Mouse (Mus musculus): Measurements from ENCODE around the gene 5330417C22Rik.
A peak's percentile ranks its signal among the peaks of the same experiment; 100 is the strongest.

Gene 5330417C22Rik

DNA sequence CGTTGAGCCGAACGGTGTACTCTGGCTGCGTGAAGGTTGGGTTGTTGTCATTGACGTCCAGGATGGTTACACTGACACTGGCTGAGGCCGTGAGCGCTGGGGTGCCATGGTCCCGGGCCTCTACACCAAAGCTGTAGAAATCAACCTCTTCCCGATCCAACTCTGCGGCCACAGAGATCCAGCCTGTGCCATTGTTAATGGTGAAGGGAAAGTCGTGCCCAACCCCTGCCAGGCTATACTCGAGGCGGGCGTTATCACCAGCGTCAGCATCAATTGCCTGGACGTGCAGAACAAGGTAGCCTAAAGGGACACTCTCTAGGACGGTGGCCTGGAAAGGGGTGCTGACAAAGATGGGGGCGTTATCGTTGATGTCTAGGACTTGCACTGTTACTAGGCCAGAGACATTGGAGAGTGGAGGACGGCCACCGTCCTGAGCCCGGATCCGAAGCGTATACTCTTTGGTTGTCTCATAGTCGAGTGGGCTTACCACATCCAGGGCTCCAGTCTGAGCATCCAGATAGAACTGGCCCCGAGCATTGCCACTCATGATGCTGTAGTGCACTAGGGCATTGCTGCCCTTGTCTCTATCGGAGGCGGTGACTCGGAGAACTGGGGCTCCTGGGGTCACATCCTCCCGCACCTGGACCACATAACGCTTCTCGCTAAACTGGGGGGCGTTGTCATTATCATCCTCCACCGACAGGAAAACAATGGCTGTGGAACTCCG, 122.5 kb downstream of the 5330417C22Rik start:
- no peak for DNase-seq (ENCODE audit: low spot score in 2 of 2)

DNA sequence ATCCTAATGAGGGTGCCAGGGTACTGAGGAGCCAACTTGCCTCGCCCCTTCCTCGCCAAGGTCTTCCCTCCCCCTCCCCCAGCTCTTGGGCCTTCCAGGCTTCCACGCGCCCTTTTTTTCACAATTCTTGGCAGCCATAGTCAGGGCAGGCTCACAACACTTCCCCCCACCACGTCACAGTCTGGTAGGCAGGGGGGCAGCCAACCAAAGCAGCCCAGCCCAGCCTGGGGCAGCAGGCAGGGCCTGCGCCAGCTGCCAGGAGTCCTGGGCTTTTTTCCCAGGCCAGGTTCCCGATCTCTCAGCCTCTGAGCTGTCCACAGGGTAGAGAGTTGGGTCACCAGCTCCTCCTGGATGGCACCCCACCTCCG, 124.6 kb downstream of the 5330417C22Rik start:
- peak in 1 of 2 experiments; percentile 22 for DNase-seq (ENCODE audit: low spot score in 2 of 2)

DNA sequence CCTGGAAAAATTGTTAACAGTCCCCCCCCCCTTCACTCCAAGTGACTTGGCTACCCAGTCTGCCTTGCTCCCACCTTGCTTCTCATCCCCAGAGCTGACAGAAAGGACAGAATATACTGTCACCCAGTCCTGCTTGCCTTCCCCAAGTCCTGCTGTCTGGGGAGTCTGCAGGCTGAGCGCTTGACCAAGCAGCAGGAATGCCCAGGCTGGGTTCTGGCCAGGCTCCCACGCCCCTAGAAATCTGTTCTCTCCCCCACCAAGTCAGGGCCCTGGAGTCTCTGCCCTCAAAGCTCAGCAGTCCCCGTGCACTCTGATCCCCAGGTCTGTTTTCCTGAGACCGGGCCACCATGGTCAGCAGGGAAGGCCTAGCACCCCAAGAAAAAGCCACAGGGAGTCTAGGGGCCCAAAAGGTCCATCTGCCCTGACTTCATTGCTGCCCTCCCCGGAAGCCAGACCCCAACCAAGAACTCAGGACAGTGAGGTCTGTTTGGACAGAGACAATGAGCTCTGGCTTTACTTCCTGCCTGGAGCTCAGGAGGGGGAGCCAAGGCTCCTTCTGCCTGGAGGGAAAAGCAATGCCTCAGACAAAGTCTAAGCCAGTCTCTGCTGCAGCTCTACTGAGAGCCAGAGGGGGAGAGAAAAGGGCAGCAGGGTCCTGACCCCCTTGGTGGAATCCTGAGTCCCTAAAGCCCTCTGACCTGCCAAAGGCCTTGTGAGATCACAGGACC, 125.1 kb downstream of the 5330417C22Rik start:
- DNase-seq (ENCODE audit: low spot score in 2 of 2): no peak

DNA sequence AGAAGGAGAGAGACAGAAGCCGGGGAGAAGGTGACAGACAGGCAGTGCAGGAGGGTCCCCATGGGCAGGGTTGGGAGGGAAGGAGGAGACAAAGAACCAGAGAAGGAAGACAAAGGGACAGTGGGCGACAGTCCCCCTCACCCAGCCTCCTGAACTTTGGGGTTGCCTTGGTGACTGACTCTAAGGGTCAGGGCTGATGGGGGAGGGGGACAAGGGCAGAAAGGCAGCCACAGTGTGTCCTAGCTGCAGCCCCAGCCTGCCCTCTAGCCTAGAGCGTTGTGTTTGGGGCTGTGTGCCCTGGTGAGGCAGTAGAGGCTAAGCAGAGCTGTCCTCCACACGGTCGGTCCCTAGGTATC, 126.0 kb downstream of the 5330417C22Rik start:
- DNase-seq (ENCODE audit: low spot score in 2 of 2): no peak

DNA sequence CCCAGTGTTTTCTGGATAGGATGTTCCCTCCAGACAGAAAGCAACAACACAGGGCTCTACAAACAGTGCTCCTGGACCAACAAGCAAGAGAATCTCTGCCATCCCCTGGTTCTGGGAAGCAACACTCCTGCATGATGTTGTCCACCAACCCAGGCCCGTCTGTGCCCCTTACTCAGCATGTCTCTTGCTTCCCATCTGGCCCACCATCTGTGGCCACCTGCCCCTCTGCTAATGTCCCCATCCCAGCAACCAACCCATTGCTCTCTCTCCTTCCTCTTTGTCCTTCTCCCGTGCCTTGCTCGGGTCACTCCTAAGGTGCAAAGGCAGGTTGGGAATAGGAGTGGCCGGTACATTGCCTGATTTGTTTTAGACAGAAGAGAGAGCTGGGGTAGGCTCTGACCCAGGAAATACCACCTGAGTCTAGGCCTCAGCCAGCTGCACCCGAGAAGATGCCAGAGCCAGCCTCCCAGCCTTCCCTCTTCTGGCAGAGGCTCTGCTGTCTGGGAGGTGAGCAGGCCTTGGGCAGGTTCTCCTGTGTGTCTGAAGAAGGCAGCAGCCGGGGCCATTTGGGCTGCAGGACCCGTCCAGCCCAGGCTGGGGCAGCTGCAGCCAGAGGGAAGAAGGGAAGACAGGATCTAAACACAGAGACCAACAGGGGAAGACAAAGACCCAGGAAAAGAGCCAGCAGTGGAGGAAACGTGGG, 126.5 kb downstream of the 5330417C22Rik start:
- DNase-seq (ENCODE audit: low spot score in 2 of 2): no peak

DNA sequence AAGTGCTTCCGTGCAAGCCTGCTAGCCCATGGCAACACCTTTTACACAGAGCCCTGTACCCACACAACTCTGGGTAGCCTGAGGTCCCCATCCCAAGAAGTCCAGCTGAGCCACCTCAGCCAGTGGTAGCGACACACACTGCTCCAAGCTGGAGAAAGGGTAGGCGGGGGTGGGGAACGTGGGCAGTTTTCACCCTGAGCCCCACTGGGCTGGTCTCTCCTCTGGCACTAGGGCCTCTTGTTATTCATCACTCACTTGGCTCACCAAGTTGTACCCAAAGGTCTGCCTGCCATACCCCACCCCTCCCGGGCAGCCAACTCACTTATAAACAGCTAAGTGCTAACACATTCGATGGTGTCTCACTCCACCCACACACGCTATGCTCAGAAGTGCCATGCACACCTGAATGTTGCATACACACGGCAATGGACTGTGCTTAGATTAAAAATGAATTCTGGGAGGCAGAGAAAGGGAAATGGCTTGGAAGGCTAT, 127.8 kb downstream of the 5330417C22Rik start:
- DNase-seq (ENCODE audit: low spot score in 2 of 2): no peak

DNA sequence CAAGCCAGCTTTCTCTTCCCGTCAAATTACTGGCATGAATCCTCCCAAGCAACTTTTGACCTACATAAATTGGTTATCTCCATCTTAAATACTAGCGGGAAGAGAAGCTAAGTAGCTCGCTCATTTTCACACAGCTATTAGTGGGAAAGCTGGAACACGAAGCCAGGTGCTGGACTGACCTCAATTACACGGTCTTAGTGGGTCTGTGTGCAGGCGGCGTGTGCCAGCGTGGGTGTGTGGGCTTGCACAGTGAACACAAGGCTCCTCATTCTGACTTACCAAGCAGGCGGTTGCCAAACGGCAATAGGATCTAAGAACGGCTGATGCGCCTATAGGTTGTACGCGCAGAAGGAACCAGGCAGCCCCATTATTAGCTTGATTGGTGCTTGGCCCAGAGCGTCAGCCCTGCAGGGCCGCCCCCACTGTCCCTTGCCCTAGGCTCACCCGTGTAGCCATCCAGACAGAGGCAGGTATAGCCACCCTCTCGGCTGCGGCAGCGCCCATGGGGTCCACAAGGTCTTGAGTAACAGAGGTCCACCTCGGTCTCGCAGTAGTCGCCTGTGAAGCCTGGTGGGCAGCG, 129.9 kb downstream of the 5330417C22Rik start:
- DNase-seq (ENCODE audit: low spot score in 2 of 2): no peak

Measured in heart, adult 9 months (tissue).